Comparison of ENCODE assay signal across 31 mouse cellular contexts in the genomic region with DNA sequence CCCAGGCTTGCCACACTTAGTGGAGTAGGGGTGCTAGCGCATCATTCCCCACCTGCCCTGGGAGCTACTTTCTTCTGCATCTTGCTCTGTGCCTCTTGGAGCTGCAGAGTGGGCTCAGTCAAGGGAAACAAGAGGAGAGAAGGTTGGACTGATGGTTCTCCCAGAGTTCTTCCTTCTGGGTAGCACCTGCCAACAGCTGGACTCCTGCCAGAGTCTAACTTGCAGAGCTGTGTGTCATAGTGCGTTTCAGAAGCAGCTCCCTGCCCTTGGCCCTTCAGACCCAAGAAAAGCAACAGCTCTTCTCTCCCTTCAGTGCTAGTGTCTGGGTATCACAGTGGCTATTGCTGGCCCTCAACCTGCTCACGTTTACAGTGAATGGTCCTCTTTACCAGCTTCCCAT. TPM values are rescaled to one million over a fixed set of nuclear protein-coding genes. Genes with fewer than 3 reads are reported as not detected.
DNase-seq lines count a peak whose midpoint lies in the region; ATAC-seq lines count a peak whose summit lies in the region.
"Had no signal": no experiment of that assay in that cellular context is flagged by ENCODE, and none has a peak within 500 bp of the region (broad histone marks: within the 10 kb centered on the region; RNA-seq: fewer than 3 reads in every experiment).

No protein-coding gene starts in this region.

- peak; percentile 24 for DNase-seq in adrenal gland, postnatal 10 days
- no peak for DNase-seq in adrenal gland, adult 8-10 months
- DNase-seq in intestine, embryonic 14.5 days (ENCODE audit: low spot score), result peak; percentile 16
- DNase-seq in kidney, postnatal 36 days, result peak; percentile 1 to 35
- DNase-seq in kidney, adult 18-20 months, result no peak
- DNase-seq in brain, adult 2 months (ENCODE audit: low read depth, low spot score), result peak; percentile 23
- DNase-seq: adrenal gland, postnatal 25 days; B cell, adult 2 months; cerebellum, adult 11 months; cerebellum, adult 8-10 months; embryo, embryonic 11 days; gastrocnemius, postnatal 10 days; gastrocnemius, postnatal 36 days; heart, adult 2 months; heart, postnatal 14 days; heart, postnatal 4 days; kidney, adult 11 months had no signal

- no peaks in the 10 kb centered on the region for H3K9me3 ChIP-seq in intestine, embryonic 14.5 days (ENCODE audit: control insufficient read depth, low read length)
- no peaks in the 10 kb centered on the region for H3K9me3 ChIP-seq in intestine, embryonic 15.5 days
- H3K9me3 ChIP-seq: embryonic facial prominence, embryonic 10.5 days; embryonic facial prominence, embryonic 13.5 days; forebrain, embryonic 12.5 days; forebrain, embryonic 15.5 days; heart, embryonic 10.5 days; heart, embryonic 13.5 days had no signal

- no peak overlapping the region for H3K4me3 ChIP-seq in intestine, embryonic 14.5 days (ENCODE audit: low read depth, low read length)
- H3K4me3 ChIP-seq in intestine, embryonic 15.5 days (replicated peaks), result no peak overlapping the region
- H3K4me3 ChIP-seq: embryonic facial prominence, embryonic 10.5 days; embryonic facial prominence, embryonic 13.5 days; erythroblast, embryonic 14.5 days; forebrain, embryonic 12.5 days; forebrain, embryonic 15.5 days; heart, adult 2 months; heart, embryonic 10.5 days; heart, embryonic 13.5 days had no signal

- H3K4me2 ChIP-seq in intestine, embryonic 14.5 days (ENCODE audit: low read length), result no peak overlapping the region
- no peak overlapping the region for H3K4me2 ChIP-seq in intestine, embryonic 15.5 days (replicated peaks)
- H3K4me2 ChIP-seq: embryonic facial prominence, embryonic 13.5 days; forebrain, embryonic 12.5 days; forebrain, embryonic 15.5 days; heart, embryonic 13.5 days; hindbrain, embryonic 14.5 days had no signal

- H3K9ac ChIP-seq in intestine, embryonic 14.5 days (ENCODE audit: low read length), result no peak overlapping the region
- H3K9ac ChIP-seq in intestine, embryonic 15.5 days, result no peak overlapping the region
- H3K9ac ChIP-seq: embryonic facial prominence, embryonic 13.5 days; forebrain, embryonic 12.5 days; forebrain, embryonic 15.5 days; heart, embryonic 13.5 days; hindbrain, embryonic 14.5 days had no signal

- H3K27ac ChIP-seq in intestine, embryonic 14.5 days (ENCODE audit: low read depth), result no peak overlapping the region
- no peak overlapping the region for H3K27ac ChIP-seq in intestine, embryonic 15.5 days
- H3K27ac ChIP-seq: embryonic facial prominence, embryonic 10.5 days; embryonic facial prominence, embryonic 13.5 days; forebrain, embryonic 12.5 days; forebrain, embryonic 15.5 days; heart, adult 2 months; heart, embryonic 10.5 days; heart, embryonic 13.5 days; hindbrain, embryonic 14.5 days; hindbrain, postnatal 0 days had no signal

- WGBS in intestine, embryonic 14.5 days, result 75% methylated on average over 3 of the region's 3 CpGs
- 87% methylated on average over 3 of the region's 3 CpGs for WGBS in intestine, embryonic 15.5 days

- no peaks in the 10 kb centered on the region for H3K36me3 ChIP-seq in intestine, embryonic 14.5 days (ENCODE audit: control insufficient read depth, insufficient read depth, low read length)
- H3K36me3 ChIP-seq in intestine, embryonic 15.5 days, result no peaks in the 10 kb centered on the region
- H3K36me3 ChIP-seq: embryonic facial prominence, embryonic 10.5 days; embryonic facial prominence, embryonic 13.5 days; forebrain, embryonic 12.5 days; forebrain, embryonic 15.5 days; G1E; heart, embryonic 10.5 days; heart, embryonic 13.5 days had no signal

- no peak for ATAC-seq in intestine, embryonic 14.5 days (replicated peaks; ENCODE audit: low FRiP score, low TSS enrichment, low read depth)
- no peak for ATAC-seq in intestine, embryonic 15.5 days
- ATAC-seq: forebrain, embryonic 15.5 days; hindbrain, postnatal 0 days; inflammation-experienced regulatory T-cells, adult 6 months had no signal

- no peaks in the 10 kb centered on the region for H3K27me3 ChIP-seq in intestine, embryonic 14.5 days (replicated peaks; ENCODE audit: control insufficient read depth, insufficient read depth, low read length)
- no peaks in the 10 kb centered on the region for H3K27me3 ChIP-seq in intestine, embryonic 15.5 days (replicated peaks)
- H3K27me3 ChIP-seq: CH12.LX; embryonic facial prominence, embryonic 13.5 days; forebrain, embryonic 12.5 days; forebrain, embryonic 15.5 days; heart, embryonic 13.5 days had no signal

- no peaks in the 10 kb centered on the region for H3K4me1 ChIP-seq in intestine, embryonic 14.5 days (replicated peaks; ENCODE audit: control insufficient read depth, insufficient read depth, low read length)
- no peaks in the 10 kb centered on the region for H3K4me1 ChIP-seq in intestine, embryonic 15.5 days (replicated peaks)
- H3K4me1 ChIP-seq: embryonic facial prominence, embryonic 10.5 days; embryonic facial prominence, embryonic 13.5 days; forebrain, embryonic 12.5 days; forebrain, embryonic 15.5 days had no signal

RNA-seq across cellular contexts. Expression of gene Minar1, which starts 30.5 kb away (rescaled TPM):
- under 1 TPM; 0.09 to 0.30 TPM for total RNA-seq in adrenal gland, postnatal 10 days (2021)
- under 1 TPM; 0.10 to 0.27 (median 0.18) TPM for total RNA-seq in adrenal gland, adult 8-10 months (2022)
- 0.12 and 0.15 TPM in 2 replicates for polyA plus RNA-seq in intestine, embryonic 14.5 days (2014; fragmentation: Nextera tagmentation; extraction: Ambion mirVana)
- polyA plus RNA-seq in intestine, embryonic 15.5 days (2015; fragmentation: Nextera tagmentation; extraction: Ambion mirVana), result 0.26 and 0.59 TPM in 2 replicates
- total RNA-seq: gastrocnemius, postnatal 36 days; granulocyte monocyte progenitor cell, adult 5-6 weeks; heart, adult 2 months had no signal
- polyA plus RNA-seq: erythroblast, embryonic 14.5 days; G1E; heart, adult 2 months; inflammation-experienced regulatory T-cells, adult 6 months had no signal

Comparison
In these comparisons a context has a peak if more than half of its experiments do, and no peak if none do; other contexts are left out.
1. DNase-seq: peak in adrenal gland, postnatal 10 days (single experiment), intestine, embryonic 14.5 days (single experiment), kidney, postnatal 36 days (2 of 2) and brain, adult 2 months (single experiment); none in adrenal gland, adult 8-10 months (single experiment) and kidney, adult 18-20 months (single experiment).